Mouse (Mus musculus): Measurements from ENCODE around the gene Dmrt1.

Dmrt1 gene

GRCm38 (mm10) chr19:25564430-25564829 is 59.0 kb downstream of the Dmrt1 start:
- DNase-seq (ENCODE audit: low spot score in 2 of 2) = no peak

GRCm38 (mm10) chr19:25569778-25570177 is 64.4 kb downstream of the Dmrt1 start:
- no peak for DNase-seq (ENCODE audit: low spot score in 2 of 2)

- DNase-seq (ENCODE audit: low spot score in 2 of 2) = no peak
Measured at GRCm38 (mm10) chr19:25574431-25574830, 69.0 kb downstream of the Dmrt1 start.

GRCm38 (mm10) chr19:25574981-25575814 is 69.8 kb downstream of the Dmrt1 start:
- no peak for DNase-seq (ENCODE audit: low spot score in 2 of 2)

GRCm38 (mm10) chr19:25578358-25578757 is 72.9 kb downstream of the Dmrt1 start:
- DNase-seq (ENCODE audit: low spot score in 2 of 2) = no peak

GRCm38 (mm10) chr19:25579440-25579839 is 74.0 kb downstream of the Dmrt1 start:
- DNase-seq (ENCODE audit: low spot score in 2 of 2) = no peak

- no peak for DNase-seq (ENCODE audit: low spot score in 2 of 2)
Measured at GRCm38 (mm10) chr19:25597717-25598232, 92.4 kb downstream of the Dmrt1 start.

- no peak for DNase-seq (ENCODE audit: low spot score in 2 of 2)
Measured at GRCm38 (mm10) chr19:25598626-25599025, 93.2 kb downstream of the Dmrt1 start.

- no peak for DNase-seq (ENCODE audit: low spot score in 2 of 2)
Measured at GRCm38 (mm10) chr19:25601966-25602365, 96.5 kb downstream of the Dmrt1 start.

GRCm38 (mm10) chr19:25607461-25608205 is 102.2 kb downstream of the Dmrt1 start:
- no peak for DNase-seq (ENCODE audit: low spot score in 2 of 2)

- no peak for DNase-seq (ENCODE audit: low spot score in 2 of 2)
Measured at GRCm38 (mm10) chr19:25608206-25608580, 102.8 kb downstream of the Dmrt1 start.

GRCm38 (mm10) chr19:25608961-25609850 is 103.8 kb downstream of the Dmrt1 start:
- no peak for DNase-seq (ENCODE audit: low spot score in 2 of 2)

GRCm38 (mm10) chr19:25610015-25610410 is 104.6 kb downstream of the Dmrt1 start, which contains the start of gene Dmrt3:
Dmrt3 (plus strand) TSS chr19:25610301.
- no peak for DNase-seq (ENCODE audit: low spot score in 2 of 2)

GRCm38 (mm10) chr19:25610411-25611111 is 105.1 kb downstream of the Dmrt1 start:
- DNase-seq (ENCODE audit: low spot score in 2 of 2) = no peak

GRCm38 (mm10) chr19:25611116-25611515 is 105.7 kb downstream of the Dmrt1 start:
- DNase-seq (ENCODE audit: low spot score in 2 of 2) = no peak

GRCm38 (mm10) chr19:25611876-25612805 is 106.7 kb downstream of the Dmrt1 start:
- DNase-seq (ENCODE audit: low spot score in 2 of 2) = no peak

GRCm38 (mm10) chr19:25612806-25613295 is 107.4 kb downstream of the Dmrt1 start:
- no peak for DNase-seq (ENCODE audit: low spot score in 2 of 2)

- DNase-seq (ENCODE audit: low spot score in 2 of 2) = no peak
Measured at GRCm38 (mm10) chr19:25613476-25614300, 108.3 kb downstream of the Dmrt1 start.

GRCm38 (mm10) chr19:25615889-25616288 is 110.5 kb downstream of the Dmrt1 start:
- DNase-seq (ENCODE audit: low spot score in 2 of 2) = no peak

All from urinary bladder, adult 18-20 months (tissue).